Mouse (Mus musculus) kidney, adult 2 months (tissue): Measurements from ENCODE around the gene Adad2.

Experiments used
- CTCF ChIP-seq: fragments of 200-500 bp; conservative IDR thresholded peaks from 2 replicates; pipeline ENCODE4 v1.5.1; 2011; ENCODE audit warnings: low read depth, mild to moderate bottlenecking, control low read depth, low read length, moderate library complexity, mixed read lengths; ENCODE audit not compliant: insufficient read depth, insufficient read length
- POLR2A ChIP-seq: fragments of 200-500 bp; IDR thresholded peaks from one replicate; pipeline ENCODE4 v1.6.1; 2011; ENCODE audit warnings: low read depth, low read length, control low read depth

- TF ChIP-seq CTCF = 0 out of 2 replicates have a peak, but pooled peaks have one; percentile 4
- no peak for TF ChIP-seq POLR2A
Observed at GRCm38 (mm10) chr8:119606224-119606623, 6.3 kb upstream of the Adad2 start.
